Mouse (Mus musculus): ENCODE data around the gene Xaf1.

GRCm38 (mm10) chr11:72273341-72273740 lies 28.1 kb upstream of the Xaf1 start:
- TF ChIP-seq POLR2A (IDR thresholded peaks at IDR 0.05; ENCODE audit: low read depth, low read length): no peak
- no peak for TF ChIP-seq CTCF (conservative IDR thresholded peaks at IDR 0.05; ENCODE audit: insufficient read depth, insufficient read length, low read depth, low read length)
